Mouse (Mus musculus) heart, embryonic 14.5 days (tissue): Measurements from ENCODE around the gene Krt33b. TPM values are rescaled to one million over a fixed set of nuclear protein-coding genes. Genes with fewer than 3 reads are reported as not detected.

ENCODE experiments used
- ATAC-seq: fragments of 200-750 bp; cut with Nextera tagmentation; 2 replicates; pipeline ENCODE4 v1.8.0; 2017; ENCODE audit warnings: low read depth, moderate TSS enrichment; ENCODE audit not compliant: insufficient number of reproducible peaks, insufficient read depth, low FRiP score
- H3K27ac ChIP-seq, 2 experiments: fragments of 200-500 bp in 1 of 2; fragments of 300-500 bp in 1 of 2; sonication (generic) in 1 of 2; replicated peaks in 1 of 2; 2 replicates each; pipeline ENCODE4 v1.5.1; 2012 to 2014; ENCODE audit warnings: low read depth in 2 of 2, low read length in 2 of 2, control low read depth in 1 of 2, mild to moderate bottlenecking in 1 of 2, mixed read lengths in 1 of 2; ENCODE audit not compliant: control insufficient read depth in 1 of 2, insufficient read depth in 1 of 2
- H3K27me3 ChIP-seq: fragments of 300-500 bp; sonication (generic); 2 replicates; pipeline ENCODE4 v1.6.1; 2014; ENCODE audit warnings: mild to moderate bottlenecking, low read length, control low read depth; ENCODE audit not compliant: control insufficient read depth, insufficient read depth
- H3K36me3 ChIP-seq: fragments of 300-500 bp; sonication (generic); 2 replicates; pipeline ENCODE4 v1.6.1; 2014; ENCODE audit warnings: mild to moderate bottlenecking, control low read depth, low read length, mixed read lengths; ENCODE audit not compliant: control insufficient read depth, insufficient read depth
- H3K4me1 ChIP-seq, 2 experiments: fragments of 200-500 bp in 1 of 2; fragments of 300-500 bp in 1 of 2; sonication (generic) in 1 of 2; 2 replicates each; pipeline ENCODE4 v1.6.1; 2012 to 2014; ENCODE audit warnings: low read length in 2 of 2, control low read depth in 1 of 2, mixed read lengths in 1 of 2; ENCODE audit not compliant: control insufficient read depth in 2 of 2, insufficient read depth in 2 of 2
- H3K4me2 ChIP-seq: fragments of 300-500 bp; sonication (generic); 2 replicates; pipeline ENCODE4 v1.6.1; 2014; ENCODE audit warnings: mild to moderate bottlenecking, low read length
- H3K4me3 ChIP-seq, 2 experiments: fragments of 200-500 bp in 1 of 2; fragments of 300-500 bp in 1 of 2; sonication (generic) in 1 of 2; 2 replicates each; pipeline ENCODE4 v1.5.1; 2012 to 2014; ENCODE audit warnings: low read length in 2 of 2, mild to moderate bottlenecking in 2 of 2, control low read depth in 1 of 2, low read depth in 1 of 2, moderate library complexity in 1 of 2; ENCODE audit not compliant: control insufficient read depth in 1 of 2, insufficient read depth in 1 of 2
- H3K9ac ChIP-seq: fragments of 300-500 bp; sonication (generic); 2 replicates; pipeline ENCODE4 v1.6.1; 2014; ENCODE audit warnings: mild to moderate bottlenecking, low read length
- H3K9me3 ChIP-seq: fragments of 300-500 bp; sonication (generic); 2 replicates; pipeline ENCODE4 v1.6.1; 2016; ENCODE audit warnings: low read length, control low read depth; ENCODE audit not compliant: control insufficient read depth
- WGBS: fragments of 180-500 bp; shearing (Covaris S2); extraction: QIAGEN DNeasy Blood & Tissue Kit; methylation state at CpG from one replicate; pipeline ENCODE4 v1.1.7; 2014; 5-methylcytosine and 5-hydroxymethylcytosine counted together
- polyA plus RNA-seq: library from polyadenylated mRNA; unstranded; fragments of >200 nt; fragmentation: Nextera tagmentation; extraction: Ambion mirVana; gene quantifications from 2 replicates; pipeline ENCODE4 v1.2.1, GENCODE M21; 2014

Gene Krt33b
- polyA plus RNA-seq, 1 experiment from 2014 or later: not detected

DNA sequence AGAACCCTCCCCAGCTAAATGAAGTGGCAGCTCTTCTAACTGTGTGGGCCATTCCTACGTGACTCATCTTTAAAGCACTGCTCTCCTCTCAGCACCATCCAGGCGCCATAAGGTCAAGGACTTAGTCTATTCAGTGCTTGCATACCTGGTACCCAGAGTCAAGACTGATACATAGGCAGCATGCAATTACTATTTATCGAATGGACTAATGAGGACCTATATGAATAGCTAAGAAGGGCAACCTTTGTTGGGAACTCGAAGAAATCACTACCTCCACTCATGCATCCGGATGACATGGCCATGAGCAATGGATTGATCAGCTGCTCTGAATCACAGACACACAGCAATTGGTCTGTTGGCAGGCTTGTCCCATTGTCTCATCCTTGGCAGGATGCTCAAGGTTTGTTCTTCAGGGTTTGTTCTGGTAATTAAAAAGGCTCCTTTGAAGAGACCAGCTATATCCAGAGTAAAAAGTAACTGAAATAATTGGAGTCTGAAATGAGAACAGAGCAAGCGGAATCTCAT is 39.7 kb downstream of the Krt33b start:
- no peak for ATAC-seq
- 65% methylated on average over 6 of the region's 6 CpGs for WGBS
- H3K27ac ChIP-seq: no peak overlapping the region
- H3K4me1 ChIP-seq: no peaks in the 10 kb centered on the region; a peak in 1 of 4 replicates
- peaks cover 28% of the 10 kb centered on the region for H3K27me3 ChIP-seq
- H3K4me3 ChIP-seq: no peak overlapping the region
- H3K9ac ChIP-seq: no peak overlapping the region
- no peaks in the 10 kb centered on the region for H3K36me3 ChIP-seq
- H3K9me3 ChIP-seq: no peaks in the 10 kb centered on the region
- H3K4me2 ChIP-seq: no peak overlapping the region

DNA sequence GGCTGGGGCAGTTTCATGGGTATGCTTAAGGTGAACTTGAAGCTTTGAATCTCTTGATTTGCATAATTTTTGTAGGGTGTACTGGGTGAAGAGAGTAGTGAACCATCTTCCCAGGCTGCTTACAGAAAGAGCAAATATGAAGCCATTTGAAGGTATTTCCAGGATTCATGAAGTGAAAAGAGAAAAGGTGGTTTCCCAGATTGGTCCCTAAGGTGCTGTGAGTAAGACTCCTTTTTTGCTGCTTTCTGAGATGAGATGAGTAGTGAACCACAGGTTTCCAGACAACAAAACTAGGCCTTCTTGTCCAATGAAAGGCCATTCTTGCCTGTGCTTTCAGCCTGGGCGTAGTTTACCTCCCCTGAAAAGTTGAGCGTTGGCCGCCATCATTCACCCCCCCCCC is 41.1 kb downstream of the Krt33b start:
- Histone ChIP-seq H3K9me3 (no peaks in the 10 kb centered on the region), H3K27me3 (peaks cover 19% of the 10 kb centered on the region), H3K27ac (no peak overlapping the region), H3K4me2 (no peak overlapping the region), H3K4me3 (no peak overlapping the region), H3K4me1 (no peaks in the 10 kb centered on the region; a peak in 1 of 4 replicates), H3K9ac (no peak overlapping the region), H3K36me3 (no peaks in the 10 kb centered on the region)
- no peak for ATAC-seq
- WGBS: 86% methylated on average over 3 of the region's 3 CpGs

DNA sequence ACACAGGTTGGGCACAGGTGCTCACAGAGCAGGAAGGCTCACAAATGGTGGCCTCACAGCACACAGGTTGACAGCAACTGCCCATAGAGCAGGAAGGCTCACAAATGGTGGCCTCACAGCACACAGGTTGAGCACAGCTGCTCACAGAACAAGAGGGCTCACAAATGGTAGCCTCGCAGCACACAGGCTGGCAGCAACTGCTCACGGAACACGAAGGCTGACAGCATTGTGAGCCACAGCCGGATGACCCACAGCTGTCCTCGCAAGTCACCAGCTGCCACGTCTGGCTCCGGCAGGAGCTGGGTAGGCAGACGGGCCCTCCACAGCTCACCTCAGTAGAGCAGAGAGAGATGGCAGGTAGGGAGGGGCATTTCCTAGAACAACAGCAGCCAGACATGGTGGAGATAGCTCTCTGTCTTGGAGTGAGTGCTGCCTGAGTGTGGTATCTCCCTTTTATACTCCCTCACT is 43.5 kb downstream of the Krt33b start, which contains the start of gene Krtap16-1:
Gene Krtap16-1 (minus strand): TSS at position 418 of the 468 bp plus-strand sequence.
- no peak for ATAC-seq
- Histone ChIP-seq H3K4me1 (no peaks in the 10 kb centered on the region), H3K27me3 (peaks cover 7% of the 10 kb centered on the region; the same call in 1 of the 2 replicates), H3K27ac (no peak within 1 kb of the TSS), H3K9me3 (no peaks in the 10 kb centered on the region), H3K4me2 (no peak within 1 kb of the TSS), H3K4me3 (no peak within 1 kb of the TSS), H3K9ac (no peak within 1 kb of the TSS), H3K36me3 (no peaks in the 10 kb centered on the region)
- 76% methylated on average over 8 of the region's 8 CpGs for WGBS

DNA sequence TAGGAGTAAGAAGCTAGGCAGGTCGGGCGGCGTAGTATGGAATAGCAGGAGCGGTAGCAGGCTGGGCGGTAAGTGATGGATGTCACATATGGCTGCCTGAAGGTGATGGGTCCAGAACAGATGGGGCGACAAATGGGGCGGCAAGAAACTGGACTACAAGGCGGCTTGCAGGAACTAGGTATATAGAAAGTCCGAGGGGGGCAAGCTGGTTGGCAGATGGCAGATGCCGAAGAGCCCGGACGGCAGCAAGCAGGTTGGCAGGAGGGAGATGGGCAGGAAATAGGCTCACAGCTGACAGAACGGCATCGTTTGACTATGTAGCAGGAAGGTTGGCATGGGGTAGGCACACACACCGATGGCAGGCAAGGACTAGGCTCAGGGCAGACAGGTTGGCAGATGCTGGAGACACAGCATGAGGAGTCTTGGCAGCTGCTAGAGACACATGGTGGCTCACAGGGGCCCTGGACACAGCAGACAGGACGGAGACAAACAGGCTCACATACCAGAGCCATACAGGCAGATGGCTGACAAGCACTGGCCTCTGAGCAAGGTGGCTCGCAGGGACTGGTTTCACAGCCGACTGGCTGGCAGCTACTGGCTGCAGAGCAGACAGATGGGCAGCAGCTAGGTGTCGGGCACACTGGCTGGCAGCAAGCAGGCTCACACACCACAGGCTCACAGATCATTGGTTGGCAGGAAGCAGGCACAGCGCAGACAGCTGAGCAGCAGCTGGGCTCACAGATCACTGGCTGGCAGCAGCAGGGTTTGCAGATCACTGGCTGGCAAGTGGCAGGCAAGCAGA is 44.2 kb downstream of the Krt33b start:
- Histone ChIP-seq H3K4me1 (no peaks in the 10 kb centered on the region), H3K9me3 (no peaks in the 10 kb centered on the region), H3K27me3 (peaks cover 7% of the 10 kb centered on the region; the same call in 1 of the 2 replicates), H3K4me2 (no peak overlapping the region), H3K27ac (no peak overlapping the region), H3K9ac (no peak overlapping the region), H3K36me3 (no peaks in the 10 kb centered on the region), H3K4me3 (no peak overlapping the region)
- 77% methylated on average over 20 of the region's 20 CpGs for WGBS
- ATAC-seq: no peak

DNA sequence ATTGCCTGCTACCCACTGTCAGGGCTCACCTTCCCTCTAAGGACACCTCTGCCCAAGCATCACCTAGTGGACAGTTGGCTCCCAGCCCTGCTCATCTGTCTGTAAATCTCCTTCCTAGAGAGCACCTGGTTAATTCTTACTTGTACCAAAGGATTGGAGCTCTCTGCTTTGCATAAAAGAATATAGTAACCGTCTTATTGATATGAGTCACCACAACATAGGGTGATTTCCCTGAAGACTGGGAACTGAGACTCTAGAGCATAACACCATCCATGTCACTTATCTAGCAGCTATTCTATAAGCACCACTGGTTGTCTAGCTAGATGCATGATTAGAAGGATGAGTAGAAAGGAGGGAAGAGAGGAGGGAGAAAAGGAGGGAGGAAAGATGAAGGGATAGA is 46.2 kb downstream of the Krt33b start:
- Histone ChIP-seq H3K36me3 (no peaks in the 10 kb centered on the region), H3K4me1 (no peaks in the 10 kb centered on the region), H3K27ac (no peak overlapping the region), H3K27me3 (peaks cover 7% of the 10 kb centered on the region; the same call in 1 of the 2 replicates), H3K4me3 (no peak overlapping the region), H3K9me3 (no peaks in the 10 kb centered on the region), H3K9ac (no peak overlapping the region), H3K4me2 (no peak overlapping the region)
- no peak for ATAC-seq
- WGBS: 85% methylated on average over 1 of the region's 1 CpGs

DNA sequence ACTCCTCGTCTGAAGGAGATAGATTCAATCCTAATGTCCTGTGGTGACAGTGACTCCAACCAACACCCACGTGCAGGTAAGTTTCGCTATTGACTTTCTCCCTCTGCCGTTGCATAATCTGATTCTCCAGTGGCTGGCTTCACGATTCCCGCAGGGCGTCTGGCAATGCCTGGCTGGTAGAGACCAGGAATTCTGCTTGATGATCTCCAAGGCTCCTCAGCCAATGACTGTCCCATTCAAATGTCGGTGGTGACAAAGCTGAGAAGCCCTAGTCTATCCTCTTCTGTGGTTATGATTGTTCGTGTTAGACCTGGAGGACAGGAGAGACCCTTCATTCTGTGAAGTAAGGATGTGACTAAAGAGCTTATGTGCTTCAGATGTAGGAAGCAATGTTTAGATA is 46.9 kb downstream of the Krt33b start:
- Histone ChIP-seq H3K9me3 (no peaks in the 10 kb centered on the region), H3K4me3 (no peak overlapping the region), H3K4me2 (no peak overlapping the region), H3K9ac (no peak overlapping the region), H3K36me3 (no peaks in the 10 kb centered on the region), H3K4me1 (no peaks in the 10 kb centered on the region), H3K27me3 (peaks cover 7% of the 10 kb centered on the region; the same call in 1 of the 2 replicates), H3K27ac (no peak overlapping the region)
- no peak for ATAC-seq
- WGBS: 85% methylated on average over 9 of the region's 9 CpGs

DNA sequence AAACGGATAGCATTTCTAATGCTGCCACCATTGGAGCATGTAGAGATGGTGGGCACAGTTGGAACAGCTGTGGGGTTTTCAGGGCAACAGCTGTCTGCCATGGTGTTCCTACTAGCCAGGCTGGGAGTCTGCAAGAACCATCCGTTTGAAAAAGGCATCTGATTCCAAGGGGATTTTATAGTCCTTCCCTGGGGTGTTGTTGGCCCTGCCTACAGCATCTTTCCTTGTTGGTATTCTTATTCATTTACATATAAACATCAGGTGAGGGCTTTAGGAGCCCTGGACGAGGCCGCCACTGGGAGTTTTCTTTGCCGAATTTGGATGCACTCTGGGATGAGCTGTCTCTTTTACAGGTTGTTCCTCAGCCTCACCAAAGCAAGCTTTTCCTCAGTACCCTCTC is 50.7 kb downstream of the Krt33b start, which contains the start of gene Krtap29-1:
Gene Krtap29-1 (minus strand): TSS at position 101 of the 400 bp plus-strand sequence.
- H3K27me3 ChIP-seq: peaks cover 7% of the 10 kb centered on the region; the same call in 1 of the 2 replicates
- no peak for ATAC-seq

More for the DNA sequence above, 50.7 kb downstream of the Krt33b start, which contains the start of gene Krtap29-1:
- no peaks in the 10 kb centered on the region for H3K4me1 ChIP-seq
- H3K9me3 ChIP-seq: 0 out of 2 replicates have a peak, but pooled peaks cover under 1% of the 10 kb centered on the region
- H3K9ac ChIP-seq: no peak within 1 kb of the TSS
- WGBS: 68% methylated on average over 5 of the region's 5 CpGs
- no peak within 1 kb of the TSS for H3K4me3 ChIP-seq
- no peaks in the 10 kb centered on the region for H3K36me3 ChIP-seq
- no peak within 1 kb of the TSS for H3K27ac ChIP-seq
- no peak within 1 kb of the TSS for H3K4me2 ChIP-seq
